Mouse (Mus musculus): Measurements from ENCODE around the gene Zbtb48. TPM values are rescaled to one million over a fixed set of nuclear protein-coding genes. Genes with fewer than 3 reads are reported as not detected.

The Zbtb48 gene
- polyA plus RNA-seq, 1 experiment: 13.6 TPM

DNA sequence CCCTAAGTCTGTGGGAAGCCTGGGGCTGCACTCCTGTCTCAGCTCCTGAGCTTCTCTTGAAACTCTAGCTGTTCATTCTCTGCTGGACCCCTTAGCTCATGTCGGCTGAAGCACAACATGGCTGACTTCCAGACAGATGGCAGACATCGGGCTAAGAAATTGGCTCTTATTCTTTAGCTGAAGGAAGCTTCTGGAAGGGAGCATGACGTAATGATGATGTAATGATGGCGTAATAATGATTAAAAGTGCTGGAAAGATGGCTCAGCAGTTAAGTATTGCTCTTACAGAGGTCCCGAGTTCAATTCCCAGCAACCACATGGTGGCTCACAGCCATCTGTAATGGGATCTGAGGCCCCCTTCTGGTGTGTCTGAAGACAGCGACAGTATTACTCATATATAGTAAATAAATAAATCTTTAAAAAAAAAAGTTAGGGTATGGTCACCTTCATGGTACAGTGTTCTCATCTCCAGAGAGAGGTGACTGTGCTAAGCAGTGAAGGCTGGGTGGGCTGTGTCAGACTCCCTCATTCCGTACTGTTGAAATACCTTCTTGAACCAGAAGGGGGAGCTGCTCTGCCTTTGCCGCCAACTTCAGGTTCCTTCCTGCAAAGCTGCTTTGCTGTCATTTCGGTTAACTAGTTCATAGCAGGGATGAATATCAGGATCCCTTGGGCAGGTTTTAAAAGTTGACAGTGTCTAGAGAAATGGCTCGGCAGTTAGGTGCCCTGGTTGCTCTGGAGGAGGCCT lies 55.1 kb downstream of the Zbtb48 start:
- Histone ChIP-seq H3K4me3 (ENCODE audit: low read depth, low read length) (no peak overlapping the region), H3K4me1 (ENCODE audit: control insufficient read depth, insufficient read depth, insufficient read length, low read length) (no peaks in the 10 kb centered on the region), H3K27ac (ENCODE audit: insufficient read depth, low read depth, low read length) (no peak overlapping the region), H3K36me3 (ENCODE audit: control insufficient read depth, insufficient read depth, low read length) (peaks cover 49% of the 10 kb centered on the region), H3K27me3 (ENCODE audit: control insufficient read depth, insufficient read depth, low read length) (no peaks in the 10 kb centered on the region)
- 76% methylated on average over 10 of the region's 10 CpGs for WGBS
- no peak for TF ChIP-seq POLR2A (IDR thresholded peaks at IDR 0.05; ENCODE audit: low read depth, low read length)
- peak; percentile 55; the same call in 1 of the 2 replicates for TF ChIP-seq CTCF (IDR thresholded peaks at IDR 0.05; ENCODE audit: extremely low read depth, insufficient read length, insufficient replicate concordance, low read depth, low read length)

Other genes starting within 250 kb of the Zbtb48 start
- gene Camta1, start 165.8 kb downstream of the Zbtb48 start, polyA plus RNA-seq (2012; rRNA removed): 1.4 and 2.2 TPM in 2 replicates
- gene Dnajc11, start 94.0 kb downstream of the Zbtb48 start, polyA plus RNA-seq (2012; rRNA removed): 28.1 and 32.0 TPM in 2 replicates
- gene Thap3, start 38.7 kb downstream of the Zbtb48 start, polyA plus RNA-seq (2012; rRNA removed): 13.0 and 24.2 TPM in 2 replicates
- 4.0 and 7.5 TPM in 2 replicates for gene Phf13, start 31.4 kb downstream of the Zbtb48 start, polyA plus RNA-seq (2012; rRNA removed)
- gene Klhl21, start 18.9 kb downstream of the Zbtb48 start, polyA plus RNA-seq (2012; rRNA removed): 18.6 and 19.8 TPM in 2 replicates
- gene Tas1r1, start 10.9 kb upstream of the Zbtb48 start, polyA plus RNA-seq (2012; rRNA removed): 0.05 TPM in 1 of 2 replicates, not detected in the other
- 9.7 and 14.3 TPM in 2 replicates for gene Nol9, start 11.7 kb upstream of the Zbtb48 start, polyA plus RNA-seq (2012; rRNA removed)
- 7.0 and 15.7 TPM in 2 replicates for gene Plekhg5, start 44.8 kb upstream of the Zbtb48 start, polyA plus RNA-seq (2012; rRNA removed)
- 1.9 and 3.8 TPM in 2 replicates for gene Tnfrsf25, start 88.3 kb upstream of the Zbtb48 start, polyA plus RNA-seq (2012; rRNA removed)
- 124 and 572 TPM in 2 replicates for gene Espn, start 124.7 kb upstream of the Zbtb48 start, polyA plus RNA-seq (2012; rRNA removed)
- gene Hes2, start 131.2 kb upstream of the Zbtb48 start, polyA plus RNA-seq (2012; rRNA removed): 8.3 and 51.7 TPM in 2 replicates
- 30.0 and 33.4 TPM in 2 replicates for gene Acot7, start 150.5 kb upstream of the Zbtb48 start, polyA plus RNA-seq (2012; rRNA removed)
- gene Gpr153, start 246.6 kb upstream of the Zbtb48 start, polyA plus RNA-seq (2012; rRNA removed): 9.4 and 11.6 TPM in 2 replicates

All from small intestine, adult 2 months (tissue).